Mouse (Mus musculus) embryonic facial prominence, embryonic 15.5 days (tissue): ENCODE results near the gene Pgam1. TPM values are rescaled to one million over a fixed set of nuclear protein-coding genes. Genes with fewer than 3 reads are reported as not detected.
"Not testable (repeated sequence)": the region's sequence is repeated elsewhere in the genome, so short reads cannot be mapped to it uniquely, and the experiment has no call there.

Experiments used
- ATAC-seq: fragments of 200-750 bp; cut with Nextera tagmentation; 2 replicates; pipeline ENCODE4 v1.8.0; 2017; ENCODE audit warnings: low read depth, moderate TSS enrichment; ENCODE audit not compliant: insufficient number of reproducible peaks, low FRiP score, low TSS enrichment
- H3K27ac ChIP-seq: fragments of 300-500 bp; sonication (generic); replicated peaks from 2 replicates; pipeline ENCODE4 v1.5.1; 2015; ENCODE audit warnings: mild to moderate bottlenecking, inconsistent platforms
- H3K27me3 ChIP-seq: fragments of 300-500 bp; sonication (generic); 2 replicates; pipeline ENCODE4 v1.6.1; 2015; ENCODE audit warnings: inconsistent platforms
- H3K36me3 ChIP-seq: fragments of 300-500 bp; sonication (generic); 2 replicates; pipeline ENCODE4 v1.6.1; 2015; ENCODE audit warnings: mild to moderate bottlenecking, inconsistent platforms
- H3K4me1 ChIP-seq: fragments of 300-500 bp; sonication (generic); 2 replicates; pipeline ENCODE4 v1.6.1; 2015; ENCODE audit warnings: inconsistent platforms
- H3K4me2 ChIP-seq: fragments of 300-500 bp; sonication (generic); replicated peaks from 2 replicates; pipeline ENCODE4 v1.6.1; 2015; ENCODE audit warnings: mild to moderate bottlenecking, inconsistent platforms
- H3K4me3 ChIP-seq: fragments of 300-500 bp; sonication (generic); replicated peaks from 2 replicates; pipeline ENCODE4 v1.5.1; 2015; ENCODE audit warnings: mild to moderate bottlenecking, inconsistent platforms
- H3K9ac ChIP-seq: fragments of 300-500 bp; sonication (generic); 2 replicates; pipeline ENCODE4 v1.6.1; 2015; ENCODE audit warnings: inconsistent platforms
- H3K9me3 ChIP-seq: fragments of 300-500 bp; sonication (generic); replicated peaks from 2 replicates; pipeline ENCODE4 v1.6.1; 2016; ENCODE audit warnings: inconsistent platforms
- WGBS: fragments of 180-500 bp; shearing (Covaris S2); methylation state at CpG from one replicate; pipeline ENCODE4 v1.1.7; 2015; 5-methylcytosine and 5-hydroxymethylcytosine counted together
- polyA plus RNA-seq: library from polyadenylated mRNA; unstranded; fragments of >200 nt; fragmentation: Nextera tagmentation; extraction: Ambion mirVana; gene quantifications from 2 replicates; pipeline ENCODE4 v1.2.1, GENCODE M21; 2015

The Pgam1 gene
- 568 and 639 TPM in 2 replicates for polyA plus RNA-seq

GRCm38 (mm10) chr19:41911178-41912073, at the start of gene Pgam1:
TSS of gene Pgam1 (plus strand) at chr19:41911923.
- H3K4me2 ChIP-seq, result peak within 1 kb of the TSS; percentile 69
- H3K9me3 ChIP-seq, result no peaks in the 10 kb centered on the region
- H3K36me3 ChIP-seq, result peaks cover 8% of the 10 kb centered on the region
- H3K27me3 ChIP-seq, result no peaks in the 10 kb centered on the region
- H3K4me3 ChIP-seq, result peak within 1 kb of the TSS; percentile 93
- peak within 1 kb of the TSS; percentile 94 for H3K9ac ChIP-seq
- peak; percentile 93 for ATAC-seq
- WGBS, result 4% methylated on average over 54 of the region's 54 CpGs
- peak within 1 kb of the TSS; percentile 94 for H3K27ac ChIP-seq
- peaks cover 25% of the 10 kb centered on the region for H3K4me1 ChIP-seq

GRCm38 (mm10) chr19:41866707-41867106, 45.0 kb upstream of the Pgam1 start:
- H3K27ac ChIP-seq, result no peak overlapping the region
- H3K27me3 ChIP-seq, result no peaks in the 10 kb centered on the region
- no peaks in the 10 kb centered on the region for H3K9me3 ChIP-seq
- 0 out of 2 replicates have a peak, but pooled peaks have one; percentile 23 for ATAC-seq
- no peak overlapping the region for H3K9ac ChIP-seq
- H3K4me3 ChIP-seq, result no peak overlapping the region
- H3K36me3 ChIP-seq, result peaks cover 66% of the 10 kb centered on the region
- WGBS, result 88% methylated on average over 8 of the region's 8 CpGs
- H3K4me2 ChIP-seq, result no peak overlapping the region
- no peaks in the 10 kb centered on the region for H3K4me1 ChIP-seq

GRCm38 (mm10) chr19:41869296-41869695, 42.4 kb upstream of the Pgam1 start:
- Histone ChIP-seq H3K4me2 (no peak overlapping the region), H3K9ac (no peak overlapping the region), H3K9me3 (no peaks in the 10 kb centered on the region), H3K27me3 (no peaks in the 10 kb centered on the region), H3K4me1 (no peaks in the 10 kb centered on the region), H3K27ac (no peak overlapping the region), H3K36me3 (peaks cover 67% of the 10 kb centered on the region), H3K4me3 (no peak overlapping the region)
- ATAC-seq, result no peak
- 90% methylated on average over 5 of the region's 5 CpGs for WGBS

GRCm38 (mm10) chr19:41869946-41870345, 41.8 kb upstream of the Pgam1 start:
- ATAC-seq, H3K27me3 ChIP-seq, H3K4me2 ChIP-seq, H3K4me3 ChIP-seq, H3K27ac ChIP-seq, H3K4me1 ChIP-seq, H3K9me3 ChIP-seq, H3K9ac ChIP-seq: not testable (repeated sequence)
- WGBS, result 63% methylated on average over 5 of the region's 5 CpGs
- peaks cover 73% of the 10 kb centered on the region for H3K36me3 ChIP-seq

- H3K9ac ChIP-seq, result no peak overlapping the region
- ATAC-seq, result no peak
- 90% methylated on average over 2 of the region's 2 CpGs for WGBS
- no peaks in the 10 kb centered on the region for H3K9me3 ChIP-seq
- no peak overlapping the region for H3K27ac ChIP-seq
- H3K4me2 ChIP-seq, result no peak overlapping the region
- H3K4me1 ChIP-seq, result no peaks in the 10 kb centered on the region
- no peak overlapping the region for H3K4me3 ChIP-seq
- peaks cover 85% of the 10 kb centered on the region for H3K36me3 ChIP-seq
- H3K27me3 ChIP-seq, result no peaks in the 10 kb centered on the region
Observed at GRCm38 (mm10) chr19:41872285-41872684, 39.4 kb upstream of the Pgam1 start.

GRCm38 (mm10) chr19:41874356-41874755, 37.4 kb upstream of the Pgam1 start:
- 89% methylated on average over 14 of the region's 14 CpGs for WGBS
- no peak for ATAC-seq

GRCm38 (mm10) chr19:41881842-41882241, 29.9 kb upstream of the Pgam1 start:
- no peaks in the 10 kb centered on the region for H3K27me3 ChIP-seq
- H3K9ac ChIP-seq, result no peak overlapping the region
- no peak overlapping the region for H3K27ac ChIP-seq
- peaks cover 74% of the 10 kb centered on the region for H3K36me3 ChIP-seq
- H3K4me3 ChIP-seq, result no peak overlapping the region
- no peak overlapping the region for H3K4me2 ChIP-seq
- ATAC-seq, result no peak
- 91% methylated on average over 4 of the region's 4 CpGs for WGBS
- no peaks in the 10 kb centered on the region for H3K9me3 ChIP-seq
- H3K4me1 ChIP-seq, result no peaks in the 10 kb centered on the region

More at GRCm38 (mm10) chr19:41874356-41874755, 37.4 kb upstream of the Pgam1 start:
- Histone ChIP-seq H3K9ac (no peak overlapping the region), H3K36me3 (peaks cover 82% of the 10 kb centered on the region), H3K9me3 (no peaks in the 10 kb centered on the region), H3K4me2 (no peak overlapping the region), H3K27me3 (no peaks in the 10 kb centered on the region), H3K4me1 (no peaks in the 10 kb centered on the region), H3K27ac (no peak overlapping the region), H3K4me3 (no peak overlapping the region)

- no peak for ATAC-seq
Observed at GRCm38 (mm10) chr19:41883882-41884281, 27.8 kb upstream of the Pgam1 start.

GRCm38 (mm10) chr19:41888191-41888590, 23.5 kb upstream of the Pgam1 start:
- H3K36me3 ChIP-seq, result peaks cover 73% of the 10 kb centered on the region

More at GRCm38 (mm10) chr19:41883882-41884281, 27.8 kb upstream of the Pgam1 start:
- no peaks in the 10 kb centered on the region for H3K4me1 ChIP-seq
- H3K9me3 ChIP-seq, result no peaks in the 10 kb centered on the region
- H3K9ac ChIP-seq, result no peak overlapping the region
- H3K36me3 ChIP-seq, result peaks cover 77% of the 10 kb centered on the region
- no peak overlapping the region for H3K4me2 ChIP-seq
- no peak overlapping the region for H3K27ac ChIP-seq
- no peak overlapping the region for H3K4me3 ChIP-seq
- H3K27me3 ChIP-seq, result no peaks in the 10 kb centered on the region
- WGBS, result 91% methylated on average over 9 of the region's 9 CpGs

GRCm38 (mm10) chr19:41894959-41895358, 16.8 kb upstream of the Pgam1 start:
- 45% methylated on average over 7 of the region's 7 CpGs for WGBS

More at GRCm38 (mm10) chr19:41888191-41888590, 23.5 kb upstream of the Pgam1 start:
- Histone ChIP-seq H3K9me3 (no peaks in the 10 kb centered on the region), H3K4me2 (no peak overlapping the region), H3K9ac (no peak overlapping the region), H3K27ac (no peak overlapping the region), H3K4me1 (no peaks in the 10 kb centered on the region), H3K27me3 (no peaks in the 10 kb centered on the region), H3K4me3 (no peak overlapping the region)
- ATAC-seq, result no peak

GRCm38 (mm10) chr19:41895460-41896318, 16.0 kb upstream of the Pgam1 start, which contains the start of gene Rrp12:
TSS of gene Rrp12 (minus strand) at chr19:41896173.
- Histone ChIP-seq H3K27me3 (no peaks in the 10 kb centered on the region), H3K4me1 (peaks cover 17% of the 10 kb centered on the region), H3K9ac (peak within 1 kb of the TSS; percentile 41), H3K27ac (no peak within 1 kb of the TSS), H3K9me3 (no peaks in the 10 kb centered on the region), H3K4me3 (peak within 1 kb of the TSS; percentile 71), H3K4me2 (peak within 1 kb of the TSS; percentile 78), H3K36me3 (peaks cover 6% of the 10 kb centered on the region)
- WGBS, result under 1% methylated on average over 46 of the region's 46 CpGs
- peak; percentile 89 for ATAC-seq

More at GRCm38 (mm10) chr19:41894959-41895358, 16.8 kb upstream of the Pgam1 start:
- no peak for ATAC-seq
- no peaks in the 10 kb centered on the region for H3K27me3 ChIP-seq
- H3K9me3 ChIP-seq, result no peaks in the 10 kb centered on the region
- peak overlapping the region; percentile 41; the same call in 1 of the 2 replicates for H3K9ac ChIP-seq
- peak overlapping the region; percentile 78 for H3K4me2 ChIP-seq
- peaks cover 17% of the 10 kb centered on the region for H3K4me1 ChIP-seq
- H3K27ac ChIP-seq, result no peak overlapping the region
- peak overlapping the region; percentile 71 for H3K4me3 ChIP-seq
- H3K36me3 ChIP-seq, result peaks cover 13% of the 10 kb centered on the region
